Mouse (Mus musculus) neural tube, embryonic 12.5 days (tissue): ENCODE results near the gene Snrpb. TPM values are rescaled to one million over a fixed set of nuclear protein-coding genes. Genes with fewer than 3 reads are reported as not detected.

ENCODE experiments used
- ATAC-seq: fragments of 200-750 bp; cut with Nextera tagmentation; 2 replicates; pipeline ENCODE4 v1.8.0; 2017; ENCODE audit warnings: low read depth, mild to moderate bottlenecking, moderate TSS enrichment, moderate library complexity; ENCODE audit not compliant: low FRiP score
- H3K27ac ChIP-seq: fragments of 300-500 bp; sonication (generic); 2 replicates; pipeline ENCODE4 v1.5.1; 2016
- H3K27me3 ChIP-seq: fragments of 300-500 bp; sonication (generic); replicated peaks from 2 replicates; pipeline ENCODE4 v1.6.1; 2016; ENCODE audit warnings: mild to moderate bottlenecking
- H3K36me3 ChIP-seq: fragments of 300-500 bp; sonication (generic); 2 replicates; pipeline ENCODE4 v1.6.1; 2016; ENCODE audit warnings: mild to moderate bottlenecking
- H3K4me1 ChIP-seq: fragments of 300-500 bp; sonication (generic); 2 replicates; pipeline ENCODE4 v1.6.1; 2016
- H3K4me2 ChIP-seq: fragments of 300-500 bp; sonication (generic); replicated peaks from 2 replicates; pipeline ENCODE4 v1.6.1; 2016; ENCODE audit warnings: mild to moderate bottlenecking
- H3K4me3 ChIP-seq: fragments of 300-500 bp; sonication (generic); 2 replicates; pipeline ENCODE4 v1.5.1; 2016
- H3K9ac ChIP-seq: fragments of 300-500 bp; sonication (generic); 2 replicates; pipeline ENCODE4 v1.6.1; 2016; ENCODE audit warnings: mild to moderate bottlenecking
- H3K9me3 ChIP-seq: fragments of 300-500 bp; sonication (generic); 2 replicates; pipeline ENCODE4 v1.6.1; 2016; ENCODE audit warnings: mild to moderate bottlenecking
- WGBS: fragments of 180-500 bp; shearing (Covaris S2); methylation state at CpG from one replicate; pipeline ENCODE4 v1.1.7; 2016; 5-methylcytosine and 5-hydroxymethylcytosine counted together
- polyA plus RNA-seq: library from polyadenylated mRNA; unstranded; fragments of >200 nt; fragmentation: Nextera tagmentation; extraction: Ambion mirVana; gene quantifications from 2 replicates; pipeline ENCODE4 v1.2.1, GENCODE M21; 2016

The Snrpb gene
- 516 and 550 TPM in 2 replicates for polyA plus RNA-seq

DNA sequence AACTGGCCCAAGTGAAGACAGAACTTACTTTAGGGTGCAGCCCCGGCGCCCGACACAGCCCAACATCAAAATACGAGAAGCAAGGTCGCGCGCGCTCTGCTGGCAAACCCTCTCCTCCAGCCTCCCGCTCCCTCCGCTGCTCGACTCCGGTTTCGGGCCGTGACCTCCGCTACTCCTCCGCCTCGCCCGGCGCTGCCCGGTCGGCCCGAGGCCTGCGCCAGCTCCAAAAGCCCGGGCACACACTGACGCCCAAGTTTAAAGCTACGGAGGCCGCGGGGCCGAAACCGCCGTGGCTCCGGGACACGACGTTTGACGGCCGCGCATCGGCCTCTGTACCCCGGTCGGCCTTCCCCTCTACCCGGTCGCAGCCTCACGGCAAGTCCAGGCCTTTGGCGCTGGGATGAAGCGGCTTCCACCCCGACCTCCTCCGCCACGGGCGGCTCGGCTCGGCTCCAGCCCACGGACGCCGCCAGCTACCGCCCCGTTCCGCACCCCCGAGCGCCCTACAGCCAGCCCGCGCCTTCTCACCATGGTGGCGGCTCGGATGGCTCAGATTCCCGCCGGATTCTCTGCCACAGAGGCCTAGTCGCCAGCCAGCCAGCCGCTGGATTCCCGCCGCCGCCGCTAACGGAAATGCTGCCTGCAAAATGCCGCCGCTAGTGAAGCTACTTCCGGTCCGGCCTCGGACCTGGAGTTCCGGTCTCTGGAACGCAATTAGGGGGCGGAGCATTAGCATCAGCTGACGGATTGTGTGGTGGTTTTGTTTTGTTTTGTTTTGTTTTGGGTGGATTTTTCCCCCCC, at the start of gene Snrpb:
Gene Snrpb, minus strand, starts transcription at position 698 of the 801 bp plus-strand sequence.
- Histone ChIP-seq H3K36me3 (peaks cover 25% of the 10 kb centered on the region), H3K27me3 (no peaks in the 10 kb centered on the region), H3K9ac (peak within 1 kb of the TSS; percentile 98), H3K4me2 (peak within 1 kb of the TSS; percentile 74), H3K4me1 (peaks cover 17% of the 10 kb centered on the region), H3K9me3 (no peaks in the 10 kb centered on the region), H3K4me3 (peak within 1 kb of the TSS; percentile 99), H3K27ac (peak within 1 kb of the TSS; percentile 94)
- under 1% methylated on average over 81 of the region's 81 CpGs for WGBS
- ATAC-seq: peak; percentile 95

DNA sequence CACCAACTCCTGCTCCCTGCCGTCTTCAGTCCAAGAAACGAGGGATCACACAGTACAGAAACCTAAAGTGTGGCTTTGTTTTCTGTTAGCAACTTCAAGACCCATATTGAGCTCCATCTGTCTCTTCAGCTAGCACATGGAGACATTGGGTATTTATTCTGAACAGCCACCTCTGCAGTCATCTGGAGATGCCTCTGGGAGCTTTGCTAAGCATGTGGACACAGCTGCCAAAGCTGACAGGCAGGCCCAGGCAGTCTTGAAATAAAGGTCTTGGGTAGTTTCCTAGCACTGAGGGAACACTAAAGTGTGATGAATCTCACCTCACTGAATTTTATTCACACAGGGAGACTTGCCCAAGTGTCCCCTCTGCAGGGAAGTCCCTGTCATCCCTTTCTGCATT, 32.4 kb upstream of the Snrpb start:
- Histone ChIP-seq H3K27ac (no peak overlapping the region), H3K4me1 (no peaks in the 10 kb centered on the region), H3K4me3 (no peak overlapping the region), H3K9me3 (no peaks in the 10 kb centered on the region), H3K9ac (no peak overlapping the region), H3K36me3 (no peaks in the 10 kb centered on the region), H3K4me2 (no peak overlapping the region), H3K27me3 (no peaks in the 10 kb centered on the region)
- ATAC-seq: no peak
- WGBS: 76% methylated on average over 2 of the region's 2 CpGs

DNA sequence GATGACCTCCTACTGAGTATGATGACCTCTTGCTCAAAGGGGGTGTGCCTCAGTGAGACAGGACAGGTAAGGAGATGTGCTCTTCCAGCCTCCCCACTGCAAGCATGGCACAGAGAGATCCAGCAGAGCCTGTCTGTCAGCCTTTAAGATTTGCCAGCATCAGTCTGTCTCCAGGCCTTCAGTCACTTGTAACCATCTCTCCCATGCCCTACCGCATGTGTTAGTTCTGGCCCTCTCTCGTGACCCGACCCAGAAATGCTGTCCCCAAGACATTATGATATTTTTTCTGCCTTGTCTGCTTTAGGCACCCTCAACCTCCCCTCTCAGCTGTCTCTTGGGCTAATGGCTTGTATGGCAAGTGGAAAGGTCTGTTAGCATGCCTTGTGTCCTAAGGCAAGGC, 30.4 kb upstream of the Snrpb start:
- H3K9ac ChIP-seq: no peak overlapping the region
- no peaks in the 10 kb centered on the region for H3K36me3 ChIP-seq
- ATAC-seq: no peak
- no peak overlapping the region for H3K4me2 ChIP-seq
- H3K4me1 ChIP-seq: no peaks in the 10 kb centered on the region
- no peaks in the 10 kb centered on the region for H3K27me3 ChIP-seq
- no peaks in the 10 kb centered on the region for H3K9me3 ChIP-seq
- WGBS: 98% methylated on average over 3 of the region's 3 CpGs
- H3K4me3 ChIP-seq: no peak overlapping the region
- H3K27ac ChIP-seq: no peak overlapping the region

DNA sequence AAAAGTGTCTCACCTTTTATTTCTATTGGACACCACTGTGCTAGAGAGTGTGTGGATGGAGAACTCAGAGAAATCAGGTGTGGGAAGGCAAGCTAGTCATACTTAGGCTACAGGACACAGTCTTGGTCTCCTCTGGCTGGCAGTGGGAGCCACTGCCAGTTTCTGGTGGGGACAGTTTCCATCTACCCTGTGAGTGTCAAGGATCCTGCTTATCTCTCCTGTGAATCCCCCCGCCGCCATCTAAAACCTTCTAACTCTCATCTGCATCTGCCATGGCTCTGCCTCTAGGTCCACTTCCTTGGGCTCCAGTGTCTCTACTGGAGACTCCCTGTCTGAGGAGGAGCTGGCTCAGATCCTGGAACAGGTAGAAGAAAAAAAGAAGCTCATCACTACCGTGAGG, 28.8 kb upstream of the Snrpb start:
- Histone ChIP-seq H3K4me1 (no peaks in the 10 kb centered on the region), H3K9me3 (no peaks in the 10 kb centered on the region), H3K27me3 (no peaks in the 10 kb centered on the region), H3K9ac (no peak overlapping the region), H3K36me3 (no peaks in the 10 kb centered on the region), H3K4me2 (no peak overlapping the region), H3K4me3 (no peak overlapping the region), H3K27ac (no peak overlapping the region)
- no peak for ATAC-seq
- 95% methylated on average over 3 of the region's 3 CpGs for WGBS

DNA sequence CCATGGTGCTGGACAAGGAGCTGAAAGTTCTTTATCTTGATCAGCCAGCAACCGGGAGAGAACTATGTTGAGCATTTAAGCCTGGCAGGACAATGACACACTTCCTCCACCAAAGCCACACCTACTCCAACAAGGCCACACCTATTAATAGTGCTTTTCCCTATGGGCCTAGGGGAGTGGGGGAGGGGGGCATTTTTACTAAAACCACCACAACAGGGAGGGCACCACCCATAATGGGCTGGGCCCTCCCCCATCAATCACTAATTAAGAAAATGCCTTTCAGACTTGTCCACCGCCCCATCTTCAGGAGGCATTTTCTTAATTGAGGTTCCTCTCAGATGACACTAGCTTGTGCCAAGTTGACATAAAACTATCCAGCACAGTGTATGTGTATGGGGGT, 28.2 kb upstream of the Snrpb start:
- no peak overlapping the region for H3K4me3 ChIP-seq
- no peak for ATAC-seq
- no peak overlapping the region for H3K4me2 ChIP-seq
- no peak overlapping the region for H3K9ac ChIP-seq
- no peak overlapping the region for H3K27ac ChIP-seq
- H3K9me3 ChIP-seq: no peaks in the 10 kb centered on the region
- H3K27me3 ChIP-seq: no peaks in the 10 kb centered on the region
- no peaks in the 10 kb centered on the region for H3K36me3 ChIP-seq
- H3K4me1 ChIP-seq: no peaks in the 10 kb centered on the region
- 89% methylated on average over 2 of the region's 2 CpGs for WGBS

DNA sequence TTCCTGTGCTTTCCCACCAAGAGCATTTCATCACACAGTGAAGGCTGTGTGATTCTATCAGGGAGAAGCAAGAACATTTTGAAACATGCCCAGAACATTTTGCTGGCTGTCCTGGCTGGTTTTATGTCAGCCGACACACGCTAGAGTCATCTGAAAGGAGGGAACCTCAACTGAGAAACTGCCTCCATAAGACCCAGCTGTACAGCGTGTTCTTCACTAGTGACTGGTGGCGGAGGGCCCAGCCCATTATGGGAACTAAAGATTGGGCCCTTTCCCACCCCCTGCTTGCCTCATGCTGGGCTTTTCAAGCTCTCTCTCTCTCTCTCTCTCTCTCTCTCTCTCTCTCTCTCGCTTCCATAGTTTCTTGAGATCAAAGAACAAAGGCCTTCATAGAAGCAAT, 21.8 kb upstream of the Snrpb start:
- no peak for ATAC-seq
- no peaks in the 10 kb centered on the region for H3K27me3 ChIP-seq
- H3K9me3 ChIP-seq: 0 out of 2 replicates have a peak, but pooled peaks cover 6% of the 10 kb centered on the region
- no peak overlapping the region for H3K27ac ChIP-seq
- no peaks in the 10 kb centered on the region for H3K4me1 ChIP-seq
- no peaks in the 10 kb centered on the region for H3K36me3 ChIP-seq
- 65% methylated on average over 5 of the region's 5 CpGs for WGBS
- H3K4me2 ChIP-seq: no peak overlapping the region
- no peak overlapping the region for H3K4me3 ChIP-seq
- H3K9ac ChIP-seq: no peak overlapping the region

DNA sequence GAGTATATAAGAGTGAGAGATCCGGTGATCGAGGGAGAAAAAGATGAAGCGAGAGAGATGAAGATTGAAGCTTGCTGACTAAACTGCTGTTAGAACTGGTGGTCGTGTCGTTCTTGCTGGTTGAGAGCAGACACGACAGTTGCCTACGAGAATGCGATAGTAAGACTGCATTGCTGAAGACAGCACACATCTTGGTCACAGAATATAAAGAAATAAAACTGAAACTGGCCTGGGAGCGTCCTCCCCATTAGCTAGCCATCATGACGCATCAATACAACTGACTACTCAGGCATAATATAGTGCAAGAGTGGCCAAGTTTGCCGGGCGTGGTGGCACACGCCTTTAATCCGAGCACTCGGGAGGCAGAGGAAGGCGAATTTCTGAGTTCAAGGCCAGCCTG, 15.7 kb upstream of the Snrpb start, which contains the start of gene Tmc2:
Gene Tmc2, plus strand, starts transcription at position 301 of the 400 bp plus-strand sequence.
- 93% methylated on average over 16 of the region's 16 CpGs for WGBS
- Histone ChIP-seq H3K4me1 (no peaks in the 10 kb centered on the region), H3K9ac (no peak within 1 kb of the TSS), H3K27ac (no peak within 1 kb of the TSS), H3K27me3 (no peaks in the 10 kb centered on the region), H3K36me3 (no peaks in the 10 kb centered on the region), H3K4me2 (no peak within 1 kb of the TSS), H3K9me3 (0 out of 2 replicates have a peak, but pooled peaks cover 6% of the 10 kb centered on the region), H3K4me3 (no peak within 1 kb of the TSS)
- ATAC-seq: no peak

DNA sequence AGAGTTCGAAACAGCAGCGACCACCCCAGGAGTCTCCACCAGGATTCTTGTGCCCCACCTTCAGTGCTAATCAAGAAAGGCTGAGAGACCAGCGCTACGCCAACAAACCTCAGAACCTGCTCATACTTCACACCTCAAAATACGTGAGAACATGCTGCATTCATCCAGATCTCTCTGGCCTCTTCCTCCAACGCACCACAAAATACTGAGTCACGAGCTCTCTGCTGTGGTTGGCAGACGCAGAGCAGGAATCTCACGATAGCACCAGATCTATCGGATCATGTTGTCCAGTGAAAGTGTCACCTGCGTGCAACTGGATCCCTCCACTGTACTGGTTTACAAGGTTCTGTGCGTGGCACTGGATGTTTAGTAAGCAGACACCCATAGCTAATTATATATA, 9.2 kb upstream of the Snrpb start:
- 90% methylated on average over 12 of the region's 12 CpGs for WGBS

DNA sequence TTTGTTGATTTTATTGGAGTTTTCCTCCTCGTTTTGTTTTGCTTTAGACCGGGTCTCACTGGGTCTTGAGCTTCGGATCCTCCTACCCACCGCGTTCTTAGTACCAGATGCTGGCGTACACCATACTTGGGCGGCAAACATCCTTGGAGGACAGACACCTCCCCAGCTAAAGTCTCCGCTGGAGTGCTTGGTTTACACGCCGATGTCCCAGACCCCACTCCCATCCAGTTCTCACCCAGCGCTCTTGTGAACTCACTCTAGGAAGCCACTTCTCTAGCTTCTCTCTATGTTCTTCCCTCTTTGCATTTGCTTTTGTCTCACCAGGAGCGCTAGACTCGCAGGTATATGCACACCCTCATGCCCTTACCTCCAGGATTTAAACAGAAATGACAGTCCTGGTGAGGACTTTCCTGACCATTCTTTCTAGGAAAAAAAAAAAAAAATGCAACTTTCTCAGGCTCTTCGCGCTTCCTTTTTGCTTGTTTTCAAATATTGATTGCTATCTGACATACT, 360 bp upstream of the Snrpb start:
- Histone ChIP-seq H3K9me3 (no peaks in the 10 kb centered on the region), H3K36me3 (peaks cover 22% of the 10 kb centered on the region), H3K9ac (peak overlapping the region; percentile 98), H3K4me3 (peak overlapping the region; percentile 99), H3K4me2 (peak overlapping the region; percentile 74), H3K27me3 (no peaks in the 10 kb centered on the region; the same call in 1 of the 2 replicates), H3K27ac (no peak overlapping the region), H3K4me1 (peaks cover 17% of the 10 kb centered on the region)
- ATAC-seq: peak; percentile 72
- WGBS: under 1% methylated on average over 15 of the region's 15 CpGs

More for the DNA sequence above, 9.2 kb upstream of the Snrpb start:
- H3K36me3 ChIP-seq: no peaks in the 10 kb centered on the region
- no peak for ATAC-seq
- no peaks in the 10 kb centered on the region for H3K4me1 ChIP-seq
- H3K27ac ChIP-seq: no peak overlapping the region
- H3K4me2 ChIP-seq: no peak overlapping the region
- H3K4me3 ChIP-seq: no peak overlapping the region
- H3K9ac ChIP-seq: no peak overlapping the region
- H3K9me3 ChIP-seq: no peaks in the 10 kb centered on the region
- no peaks in the 10 kb centered on the region; the same call in 1 of the 2 replicates for H3K27me3 ChIP-seq

DNA sequence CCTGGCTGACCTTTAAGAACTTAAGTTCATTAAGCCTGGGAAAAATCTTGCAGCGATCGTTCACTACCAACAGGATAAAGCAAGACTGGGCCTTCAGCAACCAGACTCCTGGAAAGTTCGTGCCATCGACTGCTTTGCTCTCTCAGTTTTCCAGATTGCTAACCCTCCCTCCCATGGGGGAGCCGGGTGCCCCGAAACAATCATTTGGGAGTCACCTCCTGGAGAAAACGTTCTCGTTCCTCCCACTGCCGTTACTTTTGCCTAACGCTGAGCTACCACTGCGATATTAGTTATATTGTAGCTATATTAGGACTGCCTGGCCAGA, 860 bp downstream of the Snrpb start:
- WGBS: 2% methylated on average over 11 of the region's 11 CpGs
- ATAC-seq: no peak; the same call in 1 of the 2 replicates
- H3K4me2 ChIP-seq: peak overlapping the region; percentile 74

DNA sequence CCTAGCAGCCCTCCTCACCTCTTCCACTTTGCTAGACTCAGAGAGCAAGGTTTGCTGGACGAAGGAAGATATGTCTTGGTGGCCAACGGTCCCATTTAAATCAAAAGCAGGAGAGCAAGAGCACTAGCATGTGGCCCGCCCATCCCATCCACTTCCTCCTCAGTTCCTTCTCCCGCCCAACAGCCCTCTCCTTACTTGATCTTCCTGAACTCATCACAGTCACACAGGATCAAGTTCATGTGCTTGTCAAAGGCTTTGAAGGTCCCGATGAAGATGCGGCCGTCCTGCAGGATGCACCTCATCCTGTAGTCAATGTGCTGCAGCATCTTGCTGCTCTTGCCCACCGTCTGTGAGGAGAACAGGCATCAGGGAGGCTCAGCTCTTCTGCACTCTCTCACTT, 2.4 kb downstream of the Snrpb start:
- Histone ChIP-seq H3K36me3 (peaks cover 46% of the 10 kb centered on the region), H3K9ac (0 out of 2 replicates have a peak overlapping the region, but pooled peaks have one; percentile 18), H3K4me3 (no peak overlapping the region; the same call in 1 of the 2 replicates), H3K4me2 (peak overlapping the region; percentile 74), H3K4me1 (peaks cover 17% of the 10 kb centered on the region), H3K27me3 (no peaks in the 10 kb centered on the region), H3K9me3 (no peaks in the 10 kb centered on the region), H3K27ac (no peak overlapping the region)
- ATAC-seq: no peak
- WGBS: 87% methylated on average over 8 of the region's 8 CpGs

More for the DNA sequence above, 860 bp downstream of the Snrpb start:
- H3K36me3 ChIP-seq: peaks cover 31% of the 10 kb centered on the region
- no peak overlapping the region for H3K27ac ChIP-seq
- peaks cover 17% of the 10 kb centered on the region for H3K4me1 ChIP-seq
- H3K27me3 ChIP-seq: no peaks in the 10 kb centered on the region
- peak overlapping the region; percentile 98 for H3K9ac ChIP-seq
- H3K9me3 ChIP-seq: no peaks in the 10 kb centered on the region
- peak overlapping the region; percentile 99 for H3K4me3 ChIP-seq

DNA sequence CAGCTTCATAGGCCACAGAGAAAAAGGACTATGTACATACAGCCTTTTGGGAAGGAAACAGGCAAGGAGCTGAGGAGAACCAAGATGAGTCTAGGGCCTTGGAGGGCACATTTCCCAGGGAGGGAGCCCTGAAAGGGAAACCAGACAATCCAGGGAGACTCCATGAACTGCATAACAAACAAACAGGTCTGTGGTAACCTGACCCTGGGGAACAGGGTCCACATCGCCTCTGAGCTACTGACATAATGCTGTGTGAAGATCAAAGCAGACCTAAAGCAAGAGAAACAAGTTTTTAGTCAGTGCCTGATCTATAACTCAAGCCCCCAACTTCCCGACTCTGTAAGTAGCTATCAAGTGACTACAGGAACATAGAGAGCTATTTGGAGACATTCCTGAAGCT, 7.5 kb downstream of the Snrpb start:
- peaks cover 72% of the 10 kb centered on the region for H3K36me3 ChIP-seq
- no peak overlapping the region for H3K27ac ChIP-seq
- H3K4me2 ChIP-seq: no peak overlapping the region
- no peaks in the 10 kb centered on the region for H3K27me3 ChIP-seq
- 80% methylated on average over 2 of the region's 2 CpGs for WGBS
- H3K9me3 ChIP-seq: no peaks in the 10 kb centered on the region
- no peak for ATAC-seq
- peaks cover 2% of the 10 kb centered on the region; the same call in 1 of the 2 replicates for H3K4me1 ChIP-seq
- no peak overlapping the region for H3K4me3 ChIP-seq
- H3K9ac ChIP-seq: no peak overlapping the region
